Mouse (Mus musculus): Measurements from ENCODE around the gene AI597479.

Gene AI597479

GRCm38 (mm10) chr1:43159429-43159828, 60.9 kb downstream of the AI597479 start:
- no peak for DNase-seq (ENCODE audit: low read depth, low spot score)

- no peak for DNase-seq (ENCODE audit: low read depth, low spot score)
Measured at GRCm38 (mm10) chr1:43162394-43162793, 63.9 kb downstream of the AI597479 start.

GRCm38 (mm10) chr1:43163084-43163466, 64.6 kb downstream of the AI597479 start:
- DNase-seq (ENCODE audit: low read depth, low spot score): no peak

GRCm38 (mm10) chr1:43163467-43164418, 65.2 kb downstream of the AI597479 start:
- DNase-seq (ENCODE audit: low read depth, low spot score): no peak

- DNase-seq (ENCODE audit: low read depth, low spot score): no peak
Measured at GRCm38 (mm10) chr1:43164582-43164981, 66.1 kb downstream of the AI597479 start.
